Mouse (Mus musculus) ES-E14 (cell line): ENCODE data around the gene Tmem171.

Experiments used
- HCFC1 ChIP-seq: IDR thresholded peaks from 2 replicates; pipeline ENCODE4 v1.6.1; 2012; ENCODE audit warnings: low read length, inconsistent platforms, borderline replicate concordance; ENCODE audit not compliant: insufficient read depth
- ZC3H11A ChIP-seq: IDR thresholded peaks from 2 replicates; pipeline ENCODE4 v1.6.1; 2012; ENCODE audit warnings: low read depth, mild to moderate bottlenecking, inconsistent platforms, low read length, borderline replicate concordance
- ZNF384 ChIP-seq: IDR thresholded peaks from 2 replicates; pipeline ENCODE4 v1.6.1; 2012; ENCODE audit warnings: low read depth, low read length, inconsistent platforms

GRCm38 (mm10) chr13:98743214-98743613 is 48.6 kb upstream of the Tmem171 start:
- TF ChIP-seq ZNF384 (no peak), HCFC1 (no peak), ZC3H11A (no peak)
